In genomic region chr13:97242716-97243115, GRCm38 (mm10) we compare ENCODE assay signal across 8 mouse cellular contexts. TPM values are rescaled to one million over a fixed set of nuclear protein-coding genes. Genes with fewer than 3 reads are reported as not detected.
A peak's percentile ranks its signal among the peaks of the same experiment; 100 is the strongest.
DNase-seq lines count a peak whose midpoint lies in the region; ATAC-seq and TF ChIP-seq lines count a peak whose summit lies in the region.

No protein-coding gene starts in this region.

- TF ChIP-seq CTCF in left cerebral cortex, adult 2 months (IDR thresholded peaks at IDR 0.05): no peak

- 8% methylated on average over 6 of the region's 6 CpGs for WGBS in embryonic facial prominence, embryonic 10.5 days
- WGBS in hindbrain, embryonic 16.5 days: under 1% methylated on average over 6 of the region's 6 CpGs

- H3K4me1 ChIP-seq in embryonic facial prominence, embryonic 10.5 days: peaks cover 86% of the 10 kb centered on the region
- H3K4me1 ChIP-seq in hindbrain, embryonic 16.5 days (ENCODE audit: control insufficient read depth, insufficient read depth, low read depth, low read length): peaks cover 45% of the 10 kb centered on the region

- peaks cover 64% of the 10 kb centered on the region for H3K79me2 ChIP-seq in myocyte (ENCODE audit: control insufficient read depth, insufficient read depth)

- H3K9ac ChIP-seq in hindbrain, embryonic 16.5 days (ENCODE audit: low read depth, low read length): peak overlapping the region; percentile 92

- H3K9me3 ChIP-seq in embryonic facial prominence, embryonic 10.5 days: no peaks in the 10 kb centered on the region
- no peaks in the 10 kb centered on the region for H3K9me3 ChIP-seq in hindbrain, embryonic 16.5 days (ENCODE audit: control insufficient read depth, low read length)

- ATAC-seq in hindbrain, embryonic 16.5 days: no peak

- peak overlapping the region; percentile 88 for H3K4me3 ChIP-seq in left cerebral cortex, adult 2 months
- peak overlapping the region; percentile 89 for H3K4me3 ChIP-seq in embryonic facial prominence, embryonic 10.5 days
- H3K4me3 ChIP-seq in hindbrain, embryonic 16.5 days (ENCODE audit: low read length): peak overlapping the region; percentile 90
- H3K4me3 ChIP-seq in myocyte: peak overlapping the region; percentile 99

- H3K27ac ChIP-seq in left cerebral cortex, adult 2 months: peak overlapping the region; percentile 99
- peak overlapping the region; percentile 95 for H3K27ac ChIP-seq in embryonic facial prominence, embryonic 10.5 days (replicated peaks)
- peak overlapping the region; percentile 65 for H3K27ac ChIP-seq in hindbrain, embryonic 16.5 days (ENCODE audit: low read depth, low read length)

- H3ac ChIP-seq in myocyte (ENCODE audit: control insufficient read depth, insufficient read length): peak overlapping the region; percentile 74

- H3K27me3 ChIP-seq in embryonic facial prominence, embryonic 10.5 days (replicated peaks; ENCODE audit: low read depth, poor library complexity, severe bottlenecking): peaks cover 13% of the 10 kb centered on the region; the same call in 1 of the 2 replicates
- no peaks in the 10 kb centered on the region for H3K27me3 ChIP-seq in hindbrain, embryonic 16.5 days (replicated peaks; ENCODE audit: control insufficient read depth, insufficient read depth, low read length)
- H3K27me3 ChIP-seq in myocyte (ENCODE audit: control insufficient read depth, insufficient read depth, insufficient read length): no peaks in the 10 kb centered on the region

- intact Hi-C loops in left cerebral cortex, adult 2 months (cut with DNase I): loop anchor here (5.0 kb wide), 5 partner anchors 150 to 535 kb away; no protein-coding TSS in a partner anchor
- intact Hi-C loops in left cerebral cortex, postnatal 4 days (cut with DNase I): loop anchor here (10.0 kb wide), 4 partner anchors 142 to 402 kb away; no protein-coding TSS in a partner anchor

- H3K36me3 ChIP-seq in embryonic facial prominence, embryonic 10.5 days (replicated peaks): peaks cover 33% of the 10 kb centered on the region
- H3K36me3 ChIP-seq in hindbrain, embryonic 16.5 days (ENCODE audit: control insufficient read depth, insufficient read depth, low read length): peaks cover 11% of the 10 kb centered on the region
- H3K36me3 ChIP-seq in myocyte (ENCODE audit: control insufficient read depth, insufficient read depth): peaks cover 28% of the 10 kb centered on the region

- DNase-seq in left cerebral cortex, adult 2 months (ENCODE audit: extremely low spot score in 1 of 2, low spot score in 2 of 2): no peak
- DNase-seq in left cerebral cortex, postnatal 4 days: no peak
- DNase-seq in embryonic facial prominence, embryonic 10.5 days (ENCODE audit: low spot score): no peak
- DNase-seq in retina, postnatal 1 day: no peak
- DNase-seq in cerebellum, adult 9-10 months: no peak
- DNase-seq in kidney, postnatal 10 days: no peak

- peak overlapping the region; percentile 91 for H3K4me2 ChIP-seq in hindbrain, embryonic 16.5 days (ENCODE audit: low read length)
- peak overlapping the region; percentile 99 for H3K4me2 ChIP-seq in myocyte (ENCODE audit: low read depth)

- TF ChIP-seq POLR2A in myocyte (IDR thresholded peaks at IDR 0.05; ENCODE audit: insufficient read length, low read depth): no peak

TF ChIP-seq in myocyte, 11 proteins besides CTCF, POLR2A, EP300 and RAD21:
- TF ChIP-seq TCF12 (IDR thresholded peaks at IDR 0.05; ENCODE audit: insufficient read depth, poor library complexity, severe bottlenecking) (no peak), TCF3 (IDR thresholded peaks at IDR 0.05; ENCODE audit: insufficient read length, low read depth) (no peak), MYOD1 (IDR thresholded peaks at IDR 0.05; ENCODE audit: control insufficient read depth in 1 of 3, insufficient read length in 2 of 3, low read depth in 2 of 3) (no peak), USF1 (IDR thresholded peaks at IDR 0.05; ENCODE audit: low read depth) (no peak), E2F4 (IDR thresholded peaks at IDR 0.05; ENCODE audit: insufficient read depth) (no peak), POLR2AphosphoS2 (IDR thresholded peaks at IDR 0.05; ENCODE audit: insufficient read length, low read depth) (no peak), SRF (IDR thresholded peaks at IDR 0.05; ENCODE audit: control insufficient read depth, insufficient read length, low read depth) (no peak), CEBPB (IDR thresholded peaks at IDR 0.05; ENCODE audit: insufficient read depth, poor library complexity, severe bottlenecking) (no peak), MAX (IDR thresholded peaks at IDR 0.05; ENCODE audit: low read depth) (no peak), MYOG (IDR thresholded peaks at IDR 0.05; ENCODE audit: control insufficient read depth in 1 of 3, insufficient read depth in 1 of 3, insufficient read length in 2 of 3, low read depth in 2 of 3) (no peak), REST (IDR thresholded peaks at IDR 0.05; ENCODE audit: insufficient read depth, insufficient read length) (no peak)

RNA-seq across cellular contexts. Expression of gene Enc1, which starts 1.8 kb away (rescaled TPM):
- total RNA-seq in left cerebral cortex, adult 2 months (2021): 100 to 1,000 TPM; 653 to 683 TPM
- 100 to 1,000 TPM; 740 to 833 TPM for total RNA-seq in left cerebral cortex, postnatal 4 days (2021)
- polyA plus RNA-seq in embryonic facial prominence, embryonic 10.5 days (2016; fragmentation: Nextera tagmentation; extraction: Ambion mirVana): 5.6 and 6.8 TPM in 2 replicates
- polyA plus RNA-seq in hindbrain, embryonic 16.5 days (2015; fragmentation: Nextera tagmentation; extraction: Ambion mirVana): 66.3 and 67.6 TPM in 2 replicates
- 21.1 TPM for polyA plus RNA-seq in myocyte (2012; fragmentation: generic; extraction: Trizol)

RNA-seq across cellular contexts. Expression of gene Hexb, which starts 44.6 kb away (rescaled TPM):
- 100 to 1,000 TPM; 102 to 103 TPM for total RNA-seq in left cerebral cortex, adult 2 months (2021)
- 10 to 100 TPM; 38.9 to 42.2 TPM for total RNA-seq in left cerebral cortex, postnatal 4 days (2021)
- polyA plus RNA-seq in embryonic facial prominence, embryonic 10.5 days (2016; fragmentation: Nextera tagmentation; extraction: Ambion mirVana): 14.1 and 18.4 TPM in 2 replicates
- polyA plus RNA-seq in hindbrain, embryonic 16.5 days (2015; fragmentation: Nextera tagmentation; extraction: Ambion mirVana): 54.1 and 58.5 TPM in 2 replicates
- 30.9 TPM for polyA plus RNA-seq in myocyte (2012; fragmentation: generic; extraction: Trizol)
